Mouse (Mus musculus) MEL-GATA-1-ER (cell line): ENCODE measurements around the gene Tbc1d10c.

ENCODE experiments used
- DNase-seq: peaks from one replicate; pipeline ENCODE4 v3.0.0-alpha.2; 2012; ENCODE audit warnings: low read depth; ENCODE audit errors: extremely low read depth

Gene Tbc1d10c

GRCm38 (mm10) chr19:4162646-4163542, 28.2 kb downstream of the Tbc1d10c start, which contains the start of gene Rps6kb2:
Gene Rps6kb2, minus strand, starts transcription at chr19:4163354.
- peak; percentile 95 for DNase-seq

DNA sequence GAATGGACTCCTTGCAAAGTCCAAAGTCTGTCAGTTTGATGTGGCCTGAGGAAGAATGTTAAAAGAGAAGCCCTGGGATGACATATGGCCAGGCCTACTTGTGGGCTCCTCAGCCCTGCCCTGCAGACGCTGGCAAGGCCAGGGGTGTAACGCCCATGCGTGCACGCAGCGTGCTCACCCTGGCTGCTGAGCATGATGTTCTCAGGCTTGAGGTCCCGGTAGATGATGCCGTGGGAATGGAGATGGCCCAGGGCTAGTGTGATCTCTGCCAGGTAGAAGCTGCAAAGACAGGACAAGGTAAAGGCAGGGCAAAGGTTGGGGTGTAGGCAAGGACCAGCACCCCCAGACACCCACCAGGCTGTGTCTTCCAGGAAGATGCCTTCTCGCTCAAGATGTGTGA, 32.0 kb downstream of the Tbc1d10c start:
- no peak for DNase-seq

DNA sequence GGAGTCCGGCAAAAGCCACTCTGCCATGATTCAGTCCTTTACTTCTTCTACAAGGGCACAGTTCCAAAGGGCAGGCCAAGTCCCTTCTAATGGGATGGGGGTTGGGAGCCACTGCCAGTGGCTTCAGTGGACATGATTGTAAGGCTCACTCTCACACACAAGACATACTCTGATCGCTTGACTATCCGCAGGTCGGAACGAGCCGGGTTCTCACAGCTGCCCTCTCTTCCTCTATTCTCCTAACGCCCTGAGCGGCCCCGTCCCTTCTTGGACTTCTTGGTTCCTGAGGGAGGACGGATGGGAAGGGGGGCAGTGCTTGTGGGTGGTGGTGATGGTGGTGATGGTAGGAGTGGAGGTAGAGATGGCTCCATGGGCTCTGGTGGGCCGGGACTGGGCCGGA, 34.3 kb downstream of the Tbc1d10c start:
- no peak for DNase-seq

GRCm38 (mm10) chr19:4156073-4156579, 35.0 kb downstream of the Tbc1d10c start:
- no peak for DNase-seq

- DNase-seq = no peak
These were observed 35.6 kb downstream of the Tbc1d10c start for GRCm38 (mm10) chr19:4155223-4156072.

GRCm38 (mm10) chr19:4154437-4155222, 36.5 kb downstream of the Tbc1d10c start:
- no peak for DNase-seq

- no peak for DNase-seq
These were observed 37.8 kb downstream of the Tbc1d10c start, which contains the start of gene Ptprcap for GRCm38 (mm10) chr19:4153232-4153654. Gene Ptprcap, plus strand, starts transcription at chr19:4153604.

DNA sequence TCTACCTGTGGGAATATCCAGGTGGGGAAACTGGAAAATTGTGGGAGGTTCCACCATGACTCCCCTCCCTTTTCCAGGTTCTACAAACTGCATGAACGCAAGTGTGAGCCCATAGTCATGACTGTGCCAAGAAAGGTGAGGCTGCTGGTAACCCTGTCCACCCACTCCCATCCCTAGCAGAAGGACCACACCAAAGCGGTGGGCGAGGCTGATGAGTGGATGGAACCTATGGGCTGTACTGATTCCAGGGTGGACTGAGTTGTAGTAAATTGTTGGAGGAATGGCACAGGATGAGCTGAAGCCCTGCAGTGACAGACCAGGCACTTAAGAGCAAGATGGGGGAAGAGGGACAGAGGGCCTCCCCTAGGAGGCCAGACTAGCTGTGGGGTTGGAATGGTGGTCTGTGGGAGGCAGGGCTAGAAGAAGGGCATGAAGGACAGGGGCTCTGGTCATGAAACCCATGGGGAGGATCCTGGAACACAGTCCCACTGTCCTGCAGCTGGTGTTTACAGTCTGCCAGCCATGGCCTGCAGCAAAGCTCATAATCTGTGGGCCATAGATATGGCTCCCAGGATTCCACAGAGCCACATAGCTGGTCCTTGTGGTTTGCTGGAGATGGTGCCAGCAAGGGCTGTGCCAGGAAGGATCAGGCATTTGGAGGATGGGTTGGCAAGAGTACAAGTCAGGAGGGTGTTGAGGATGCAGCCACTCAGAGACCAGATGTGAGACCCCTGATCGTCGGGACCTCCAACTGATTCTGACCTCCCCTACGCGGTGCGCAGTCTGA, 38.4 kb downstream of the Tbc1d10c start:
- no peak for DNase-seq

DNA sequence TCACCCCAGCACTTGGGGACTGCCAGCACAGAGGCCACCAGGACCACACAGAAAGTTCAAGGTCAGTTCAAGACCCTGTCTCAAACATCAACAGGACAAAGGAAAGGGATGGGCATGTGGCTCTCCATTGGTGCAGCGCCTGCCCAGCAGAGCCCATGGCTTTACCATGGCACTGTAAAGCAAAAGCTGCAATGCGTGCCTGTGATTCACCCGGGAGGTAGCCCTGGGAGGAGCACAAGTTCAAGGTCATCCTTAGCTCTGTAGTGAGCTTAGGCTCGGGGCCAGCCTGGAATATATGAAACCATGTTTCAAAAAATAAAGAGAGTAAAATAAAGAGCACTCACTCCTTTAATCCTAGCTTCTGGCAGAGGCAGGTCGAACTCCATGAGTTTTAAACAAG, 39.2 kb downstream of the Tbc1d10c start:
- no peak for DNase-seq

- DNase-seq = no peak
These were observed 39.6 kb downstream of the Tbc1d10c start for GRCm38 (mm10) chr19:4151488-4151860.

- no peak for DNase-seq
These were observed 40.3 kb downstream of the Tbc1d10c start for GRCm38 (mm10) chr19:4150567-4151487.

DNA sequence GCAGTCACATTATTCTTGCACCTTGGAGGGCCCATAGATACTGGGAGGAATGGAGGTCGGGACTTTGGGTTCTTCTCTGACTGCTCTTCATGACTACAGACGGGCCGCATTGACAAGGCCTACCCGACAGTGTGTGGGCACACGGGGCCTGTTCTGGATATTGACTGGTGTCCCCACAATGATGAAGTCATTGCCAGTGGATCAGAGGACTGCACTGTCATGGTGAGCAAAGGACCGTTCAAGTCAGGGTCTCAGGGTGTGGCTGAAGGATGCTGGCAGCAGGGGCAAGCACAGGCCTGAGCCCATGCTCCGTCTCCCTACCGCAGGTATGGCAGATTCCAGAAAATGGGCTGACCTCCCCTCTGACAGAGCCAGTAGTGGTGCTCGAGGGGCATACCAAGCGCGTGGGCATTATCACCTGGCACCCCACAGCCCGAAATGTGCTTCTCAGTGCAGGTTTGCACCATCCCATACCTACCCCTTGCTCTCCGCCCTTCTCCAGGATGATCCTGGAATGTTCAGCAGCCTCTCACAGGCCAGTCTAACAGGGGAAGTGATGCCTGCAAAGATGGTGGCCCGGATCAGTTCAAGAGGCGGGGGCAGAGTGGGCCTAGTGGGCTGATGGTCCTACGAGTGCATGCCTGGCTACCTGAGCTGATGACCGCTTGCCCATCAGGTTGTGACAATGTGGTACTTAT, 41.2 kb downstream of the Tbc1d10c start:
- DNase-seq = no peak

DNA sequence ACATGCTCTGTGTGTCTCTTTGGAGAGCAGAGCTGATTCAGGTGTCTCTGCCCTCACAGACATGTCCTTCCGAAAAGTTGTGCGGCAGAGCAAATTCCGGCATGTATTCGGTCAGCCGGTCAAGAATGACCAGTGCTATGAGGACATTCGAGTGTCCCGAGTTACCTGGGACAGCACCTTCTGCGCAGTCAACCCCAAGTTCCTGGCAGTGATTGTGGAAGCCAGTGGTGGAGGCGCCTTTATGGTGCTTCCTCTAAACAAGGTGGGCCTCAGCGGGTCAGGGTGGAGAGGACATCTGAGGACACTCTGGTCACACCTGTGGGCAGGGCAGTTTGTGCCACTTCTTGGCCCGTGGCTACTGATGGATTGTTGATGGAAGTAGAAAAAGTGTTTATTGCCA, 41.8 kb downstream of the Tbc1d10c start:
- no peak for DNase-seq

- DNase-seq = no peak
These were observed 42.3 kb downstream of the Tbc1d10c start for GRCm38 (mm10) chr19:4148819-4149218.

- DNase-seq = peak; percentile 66
These were observed 42.6 kb downstream of the Tbc1d10c start, which contains the start of gene Coro1b for GRCm38 (mm10) chr19:4148491-4148806. Gene Coro1b, plus strand, starts transcription at chr19:4148619.

GRCm38 (mm10) chr19:4147782-4148490, 43.1 kb downstream of the Tbc1d10c start:
- DNase-seq = no peak

DNA sequence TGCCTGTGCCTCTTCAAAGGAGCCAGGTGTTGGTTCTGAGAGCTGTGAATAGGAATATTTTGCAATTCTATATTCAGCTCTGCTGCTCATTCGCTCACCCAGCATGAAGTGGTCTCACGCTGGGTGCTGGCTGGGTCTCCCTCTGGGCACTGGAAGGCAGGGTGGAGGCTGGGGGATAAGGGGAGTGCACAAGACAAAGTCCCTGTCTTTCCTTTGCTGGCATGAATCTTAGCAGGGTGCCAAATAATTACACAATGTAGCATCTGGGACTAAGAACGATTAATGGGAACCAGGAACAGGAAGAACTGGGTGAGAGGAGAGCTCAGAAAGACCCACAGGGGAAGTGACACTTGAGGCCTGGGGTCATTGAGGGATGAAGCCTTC, 44.1 kb downstream of the Tbc1d10c start:
- DNase-seq = no peak

DNA sequence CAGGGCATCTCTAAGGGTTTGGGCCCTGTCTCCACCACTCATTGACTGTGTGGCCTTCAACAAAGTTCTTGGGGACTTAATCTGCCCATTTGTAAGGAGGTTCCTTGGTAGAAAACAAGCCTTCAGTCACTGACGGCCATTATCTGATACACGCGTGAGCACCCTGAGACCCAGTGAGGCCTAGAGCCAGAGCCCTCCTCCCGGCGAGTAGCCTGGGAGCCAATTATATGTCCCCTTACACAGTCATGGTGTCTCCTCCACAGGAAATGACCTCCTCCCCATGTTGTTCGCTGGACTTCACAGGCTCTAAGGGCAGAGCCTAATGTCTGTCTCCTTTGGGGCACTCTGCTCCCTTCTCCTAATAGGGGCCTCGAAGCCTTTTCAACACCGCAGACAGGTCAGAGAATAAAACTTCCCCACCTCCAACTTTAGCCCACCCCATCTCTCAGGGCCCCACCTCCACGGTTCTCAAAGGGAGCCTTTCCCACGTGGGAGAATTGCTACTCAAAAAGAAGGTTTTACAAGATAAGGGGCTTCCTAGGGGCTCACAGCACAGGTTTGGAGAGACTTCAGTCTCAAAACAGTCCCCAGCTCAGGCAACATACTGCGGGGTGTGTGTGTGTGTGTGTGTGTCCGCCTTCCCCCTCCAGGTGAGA, 44.6 kb downstream of the Tbc1d10c start:
- no peak for DNase-seq
